Mouse (Mus musculus): ENCODE data around the gene Bsnd.

Gene Bsnd

GRCm38 (mm10) chr4:106483215-106483727 is 8.8 kb downstream of the Bsnd start:
- no peak for DNase-seq (ENCODE audit: low spot score)

DNA sequence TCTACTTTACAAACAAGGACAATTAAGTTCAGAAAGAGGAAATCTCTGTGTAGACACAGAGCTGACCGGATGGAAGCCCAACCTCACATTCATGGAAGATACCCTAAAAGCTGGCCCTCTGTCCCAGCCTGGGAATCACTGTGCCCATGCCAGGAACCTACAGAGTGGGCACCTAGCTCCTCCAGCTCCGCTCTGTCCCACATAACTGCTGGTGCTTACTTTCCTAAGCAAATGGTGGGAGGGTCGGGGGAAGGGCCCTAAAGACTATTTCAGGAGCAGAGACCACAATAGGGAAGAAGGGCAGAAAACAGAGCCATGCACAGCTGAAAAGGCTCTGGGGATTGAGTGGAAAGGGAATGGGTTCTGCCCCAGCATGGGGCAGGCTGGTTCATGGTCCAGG is 11.5 kb downstream of the Bsnd start:
- DNase-seq (ENCODE audit: low spot score), result no peak

GRCm38 (mm10) chr4:106474241-106474640 is 17.8 kb downstream of the Bsnd start:
- DNase-seq (ENCODE audit: low spot score), result peak; percentile 92

GRCm38 (mm10) chr4:106472335-106472734 is 19.7 kb downstream of the Bsnd start:
- peak; percentile 89 for DNase-seq (ENCODE audit: low spot score)

GRCm38 (mm10) chr4:106470921-106471320 is 21.2 kb downstream of the Bsnd start:
- DNase-seq (ENCODE audit: low spot score), result no peak

DNA sequence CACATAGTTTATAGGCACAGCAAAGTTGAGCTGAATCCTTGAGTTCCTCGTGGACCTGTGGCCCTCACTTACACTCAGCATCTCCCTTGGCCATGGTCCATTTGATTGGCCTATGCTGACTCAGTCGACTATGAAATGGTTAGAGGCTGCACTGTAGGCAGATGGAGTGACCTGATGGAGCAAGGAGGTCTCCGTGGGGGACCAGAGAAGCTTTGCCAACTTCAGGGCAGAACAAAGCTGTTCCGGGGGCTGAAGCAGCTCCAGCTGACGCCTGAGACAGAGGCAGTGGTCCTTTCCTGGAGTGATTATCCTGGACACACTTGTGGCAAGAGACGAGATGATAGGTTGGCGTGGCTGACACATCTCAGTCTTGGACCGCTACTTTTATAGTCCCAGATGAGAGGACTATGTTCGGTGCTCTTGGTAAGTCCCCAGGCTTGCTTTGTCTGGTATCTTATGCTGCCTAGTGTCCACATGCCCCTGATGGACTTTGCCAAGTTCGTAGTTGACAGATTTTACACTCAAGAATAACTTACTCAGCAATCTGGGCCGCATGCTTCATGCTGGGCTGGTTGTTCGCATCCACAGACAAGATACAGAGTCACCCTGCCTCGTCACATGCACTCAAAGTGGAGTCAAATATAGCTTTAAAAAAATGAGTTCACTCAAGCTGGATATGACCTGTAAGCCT is 24.5 kb downstream of the Bsnd start:
- no peak for DNase-seq (ENCODE audit: low spot score)

DNA sequence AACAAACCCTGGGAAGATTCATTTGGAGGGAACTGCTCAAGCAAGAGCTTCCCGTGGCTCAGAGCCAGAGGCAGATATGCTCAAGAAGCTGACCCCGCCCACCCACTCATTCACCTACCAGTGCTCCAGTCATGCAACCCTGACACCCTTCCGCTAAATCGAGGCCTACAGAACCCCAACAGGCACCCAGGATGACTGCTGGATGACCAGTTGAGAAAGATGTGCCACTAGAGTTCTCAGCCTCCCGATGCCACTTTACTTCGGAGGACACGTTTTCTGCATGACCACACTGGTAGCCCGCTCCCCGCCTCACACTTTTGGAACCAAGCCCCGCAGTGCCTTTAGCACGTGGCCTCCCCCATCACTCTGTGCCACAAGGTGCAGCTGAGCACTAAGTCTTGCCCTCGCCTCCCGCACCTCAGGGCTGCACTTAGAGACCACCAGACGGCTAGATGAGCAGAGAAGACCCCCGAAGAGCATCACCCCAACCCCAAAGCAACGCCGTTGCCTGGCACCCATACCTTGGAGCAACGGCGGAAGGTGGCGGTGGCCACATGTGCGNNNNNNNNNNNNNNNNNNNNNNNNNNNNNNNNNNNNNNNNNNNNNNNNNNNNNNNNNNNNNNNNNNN is 28.8 kb downstream of the Bsnd start:
- DNase-seq (ENCODE audit: low spot score), result peak; percentile 26

DNA sequence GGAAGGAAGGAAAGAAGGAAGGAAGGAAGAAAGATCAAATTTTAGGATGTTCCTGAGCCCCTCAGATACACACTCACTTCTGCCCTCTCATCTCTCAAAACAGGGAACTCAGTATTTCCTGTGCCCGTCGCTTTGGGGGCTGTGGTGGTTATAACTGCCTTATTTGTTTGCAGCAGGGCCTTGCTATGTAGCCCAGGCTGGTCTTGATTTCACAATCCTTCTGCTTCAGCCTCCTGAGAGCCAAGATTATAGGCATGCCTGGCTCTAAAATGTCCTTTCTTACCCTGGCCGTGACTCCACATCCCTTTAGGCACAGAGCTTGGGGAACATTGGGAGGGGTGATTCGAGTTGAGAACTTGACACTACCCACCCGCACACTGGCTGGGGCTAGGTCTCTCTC is 29.6 kb downstream of the Bsnd start:
- DNase-seq (ENCODE audit: low spot score), result no peak

- no peak for DNase-seq (ENCODE audit: low spot score)
Measured at GRCm38 (mm10) chr4:106462016-106462415, 30.1 kb downstream of the Bsnd start.

DNA sequence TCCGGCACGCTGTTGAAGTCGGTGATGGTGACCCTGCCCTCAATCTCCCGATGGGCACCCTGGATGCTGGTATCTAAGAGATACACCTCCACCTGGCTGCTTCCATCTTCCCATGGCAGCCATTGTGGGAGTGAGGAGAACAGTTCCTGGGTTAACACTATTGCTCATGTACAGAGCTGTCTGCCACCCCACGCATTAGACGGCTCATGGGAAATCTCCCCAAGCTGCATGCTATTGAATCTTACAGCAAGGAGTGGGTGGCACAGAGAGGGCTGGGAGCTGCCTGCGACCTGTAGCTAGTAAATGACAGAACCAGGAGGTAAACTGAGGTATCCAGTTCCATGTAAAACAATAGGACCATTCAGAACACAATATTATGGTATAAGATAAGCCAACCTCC is 37.5 kb downstream of the Bsnd start:
- DNase-seq (ENCODE audit: low spot score), result no peak

DNA sequence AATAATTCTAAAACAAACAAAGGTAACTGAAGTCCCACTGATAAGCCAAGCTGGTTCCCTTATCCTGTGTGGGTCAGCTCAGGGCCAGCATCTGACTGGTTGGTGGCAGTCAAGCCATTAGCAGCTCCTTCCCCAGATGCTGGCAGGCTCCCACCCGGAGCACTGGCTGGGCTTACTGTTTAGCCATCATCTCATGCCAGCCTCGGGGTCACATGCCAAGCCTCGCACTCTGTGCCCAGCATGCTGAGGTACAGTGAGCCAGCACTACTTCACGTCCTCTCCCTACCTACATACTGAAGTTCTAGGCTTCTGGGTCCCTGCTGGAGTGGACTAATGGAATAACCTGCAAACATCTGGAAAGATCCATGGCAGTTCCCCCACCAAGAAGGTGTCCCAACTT is 38.6 kb downstream of the Bsnd start:
- no peak for DNase-seq (ENCODE audit: low spot score)

- DNase-seq (ENCODE audit: low spot score), result no peak
Measured at GRCm38 (mm10) chr4:106453108-106453507, 39.0 kb downstream of the Bsnd start.

GRCm38 (mm10) chr4:106452401-106452800 is 39.7 kb downstream of the Bsnd start:
- DNase-seq (ENCODE audit: low spot score), result no peak

GRCm38 (mm10) chr4:106449306-106449705 is 42.8 kb downstream of the Bsnd start:
- DNase-seq (ENCODE audit: low spot score), result no peak

- DNase-seq (ENCODE audit: low spot score), result no peak
Measured at GRCm38 (mm10) chr4:106443182-106443581, 48.9 kb downstream of the Bsnd start.

DNA sequence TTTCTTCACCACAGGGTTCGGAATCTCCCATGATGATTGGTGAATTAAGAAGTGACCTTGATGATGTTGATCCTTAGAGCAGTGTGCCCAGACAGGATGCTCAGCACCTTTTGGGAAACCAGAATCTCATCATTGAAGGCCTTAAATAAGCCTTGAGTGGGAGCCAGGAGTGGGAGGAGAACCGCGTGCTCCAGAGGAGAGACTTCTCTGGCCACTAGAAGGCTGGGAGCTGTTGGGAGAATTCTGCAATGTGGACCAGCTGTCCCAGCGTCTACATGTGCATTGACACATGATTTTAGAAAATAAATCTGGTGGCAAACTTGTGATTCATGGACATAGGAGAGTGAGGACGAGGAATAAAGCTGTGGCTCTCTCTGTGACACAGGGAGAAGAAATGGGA is 53.3 kb downstream of the Bsnd start:
- DNase-seq (ENCODE audit: low spot score), result no peak

DNA sequence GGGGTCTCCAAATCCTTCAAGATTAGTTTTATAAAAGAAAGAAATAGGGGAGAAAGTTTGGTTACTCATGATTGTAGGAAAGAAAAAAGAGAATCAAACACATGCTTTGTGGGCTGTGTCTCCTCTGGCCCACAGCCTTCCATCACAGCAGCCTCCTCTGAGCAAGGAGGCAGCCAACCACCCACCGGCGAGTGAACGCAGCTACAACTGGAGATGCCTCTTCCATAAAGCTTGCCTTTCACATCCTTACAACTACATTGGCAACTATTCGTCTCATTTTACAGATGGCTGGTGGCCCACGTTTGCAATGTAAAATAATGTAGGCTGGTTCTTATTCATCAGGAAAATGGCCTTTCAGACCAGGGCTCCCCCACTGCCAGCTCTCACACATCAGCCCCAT is 54.9 kb downstream of the Bsnd start:
- DNase-seq (ENCODE audit: low spot score), result no peak

DNA sequence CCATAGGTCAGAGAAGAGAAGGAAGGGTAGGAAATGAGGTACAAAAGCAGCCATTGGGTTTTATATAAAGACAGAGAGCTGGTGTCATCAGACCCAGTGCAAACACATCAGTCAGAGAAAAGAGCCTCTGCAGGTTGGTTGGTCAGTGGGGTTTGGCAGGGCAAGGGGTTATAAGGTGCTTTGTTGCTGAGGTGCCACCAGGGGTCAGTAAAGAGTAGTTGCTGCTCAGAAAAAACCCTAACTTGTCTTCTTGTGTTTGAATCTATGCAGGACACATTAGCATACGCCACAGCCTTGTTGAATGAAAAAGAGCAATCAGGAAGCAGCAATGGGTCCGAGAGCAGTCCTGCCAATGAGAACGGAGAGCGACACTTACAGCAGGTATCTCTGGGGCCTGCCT is 55.6 kb downstream of the Bsnd start:
- DNase-seq (ENCODE audit: low spot score), result peak; percentile 79

DNA sequence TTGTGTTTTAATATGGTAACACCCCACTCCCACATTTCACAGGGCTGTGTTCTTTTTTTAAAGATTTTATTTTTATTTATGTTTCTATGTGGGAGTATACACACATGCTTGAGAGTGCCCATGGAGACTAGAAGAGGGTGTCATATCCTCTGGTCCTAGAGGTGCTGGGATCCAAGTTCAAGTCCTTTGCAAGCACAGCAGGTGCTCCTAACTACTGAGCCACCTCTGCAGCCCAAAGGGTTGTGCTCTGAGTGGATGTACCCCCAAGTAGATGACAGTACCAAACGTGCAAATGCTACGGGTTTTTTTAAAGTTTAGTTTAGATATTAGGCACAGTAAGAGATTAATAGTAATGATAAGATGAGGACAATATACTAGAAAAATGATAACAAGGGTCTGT is 56.7 kb downstream of the Bsnd start:
- DNase-seq (ENCODE audit: low spot score), result no peak
